Mouse (Mus musculus): ENCODE data around the gene Apol7b. TPM values are rescaled to one million over a fixed set of nuclear protein-coding genes. Genes with fewer than 3 reads are reported as not detected.
"Not testable (repeated sequence)": the region's sequence is repeated elsewhere in the genome, so short reads cannot be mapped to it uniquely, and the experiment has no call there.

The Apol7b gene
- polyA plus RNA-seq (2014; fragmentation: Nextera tagmentation; extraction: Ambion mirVana), result not detected in 2 replicates

GRCm38 (mm10) chr15:77447392-77447791 lies at the start of gene Apol7b:
Gene Apol7b (minus strand): TSS chr15:77447492.
- not testable (repeated sequence) for DNase-seq (ENCODE audit: low spot score); H3K9me3 ChIP-seq (ENCODE audit: control insufficient read depth, low read length); H3K4me2 ChIP-seq (ENCODE audit: low read depth, low read length, severe bottlenecking); H3K4me3 ChIP-seq (ENCODE audit: low read depth, low read length); H3K27ac ChIP-seq (ENCODE audit: low read depth, low read length); H3K27me3 ChIP-seq (ENCODE audit: control insufficient read depth, insufficient read depth, low read length); H3K9ac ChIP-seq (ENCODE audit: low read length); H3K4me1 ChIP-seq (replicated peaks; ENCODE audit: control insufficient read depth, insufficient read depth, low read length); ATAC-seq (replicated peaks; ENCODE audit: low FRiP score); H3K36me3 ChIP-seq (ENCODE audit: control insufficient read depth, insufficient read depth, low read length)
- 84% methylated on average over 2 of the region's 2 CpGs for WGBS

DNA sequence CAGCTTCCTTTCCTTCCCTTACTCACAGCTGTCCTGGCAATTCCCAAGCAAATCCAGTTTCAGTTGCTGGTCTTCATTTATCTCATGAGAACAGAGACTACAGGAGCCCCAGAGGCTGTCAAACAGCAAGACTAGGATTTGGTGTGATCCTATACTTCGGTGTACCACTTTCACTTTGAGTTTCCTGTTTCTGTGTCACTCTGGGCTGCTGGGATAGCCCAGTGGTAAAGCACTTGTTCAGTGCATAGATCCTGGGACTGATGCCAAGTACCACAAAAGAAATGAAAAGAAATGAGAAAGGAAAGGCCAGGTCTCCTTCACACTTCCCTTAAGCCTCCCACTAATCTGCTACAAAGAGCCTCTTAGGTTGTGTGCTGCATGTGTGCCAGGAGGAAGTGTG lies 47.4 kb upstream of the Apol7b start:
- not testable (repeated sequence) for H3K4me3 ChIP-seq (ENCODE audit: low read depth, low read length); H3K36me3 ChIP-seq (ENCODE audit: control insufficient read depth, insufficient read depth, low read length)
- WGBS, result 91% methylated on average over 1 of the region's 1 CpGs

DNA sequence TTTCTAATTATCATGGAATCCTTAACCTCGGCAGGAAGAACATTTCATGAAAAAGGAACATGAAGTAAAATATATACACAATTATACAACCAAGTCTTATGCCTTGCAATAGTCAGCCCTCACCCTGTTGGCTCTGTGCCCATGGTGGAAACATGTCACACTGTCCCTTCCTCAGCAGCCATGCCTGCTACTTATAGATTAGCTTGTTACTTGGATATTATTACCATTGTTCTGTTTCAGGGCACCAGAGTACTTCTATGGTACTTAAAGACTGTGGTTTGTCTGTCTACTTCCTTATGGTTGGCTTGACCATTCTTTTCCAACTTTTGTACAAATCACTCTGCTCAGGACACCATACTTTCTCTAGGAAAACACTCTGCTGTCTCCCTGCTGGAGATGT lies 45.9 kb upstream of the Apol7b start:
- WGBS, result no CpG with 5 or more reads among the region's 1 CpGs
- not testable (repeated sequence) for H3K27me3 ChIP-seq (ENCODE audit: control insufficient read depth, insufficient read depth, low read length); DNase-seq (ENCODE audit: low spot score); H3K4me1 ChIP-seq (replicated peaks; ENCODE audit: control insufficient read depth, insufficient read depth, low read length); H3K9me3 ChIP-seq (ENCODE audit: control insufficient read depth, low read length); H3K4me2 ChIP-seq (ENCODE audit: low read depth, low read length, severe bottlenecking); H3K4me3 ChIP-seq (ENCODE audit: low read depth, low read length); H3K36me3 ChIP-seq (ENCODE audit: control insufficient read depth, insufficient read depth, low read length); H3K27ac ChIP-seq (ENCODE audit: low read depth, low read length); H3K9ac ChIP-seq (ENCODE audit: low read length); ATAC-seq (replicated peaks; ENCODE audit: low FRiP score)

More for the DNA sequence above, 47.4 kb upstream of the Apol7b start:
- not testable (repeated sequence) for ATAC-seq (replicated peaks; ENCODE audit: low FRiP score); H3K27me3 ChIP-seq (ENCODE audit: control insufficient read depth, insufficient read depth, low read length); H3K4me2 ChIP-seq (ENCODE audit: low read depth, low read length, severe bottlenecking); H3K4me1 ChIP-seq (replicated peaks; ENCODE audit: control insufficient read depth, insufficient read depth, low read length); H3K9me3 ChIP-seq (ENCODE audit: control insufficient read depth, low read length); H3K9ac ChIP-seq (ENCODE audit: low read length); H3K27ac ChIP-seq (ENCODE audit: low read depth, low read length); DNase-seq (ENCODE audit: low spot score)

- no peak overlapping the region for H3K4me3 ChIP-seq (ENCODE audit: low read depth, low read length)
Observed at GRCm38 (mm10) chr15:77482140-77482794, 35.0 kb upstream of the Apol7b start.

DNA sequence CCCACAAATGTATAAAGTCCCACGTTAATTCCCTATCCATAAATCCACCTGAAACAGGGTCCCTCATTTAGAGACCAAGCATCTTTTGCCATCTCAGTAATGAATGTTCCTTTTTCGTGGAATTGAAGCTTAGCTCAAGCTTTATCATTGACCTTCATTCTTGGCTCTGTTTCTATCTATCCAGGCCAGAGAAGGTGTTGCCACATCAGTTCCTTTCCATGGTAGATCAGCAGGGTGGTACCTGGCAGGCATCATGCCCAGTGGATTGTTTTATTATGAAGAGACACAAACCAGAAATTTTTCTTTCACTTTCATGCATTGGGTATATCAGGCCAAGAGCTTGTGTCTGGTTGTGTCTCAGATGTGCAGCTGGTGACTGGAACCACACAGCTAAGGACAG lies 29.4 kb upstream of the Apol7b start, which contains the start of gene Apol10a:
Gene Apol10a (plus strand): TSS at position 355 of the 400 bp plus-strand sequence.
- not testable (repeated sequence) for H3K27me3 ChIP-seq (ENCODE audit: control insufficient read depth, insufficient read depth, low read length); H3K9me3 ChIP-seq (ENCODE audit: control insufficient read depth, low read length); DNase-seq (ENCODE audit: low spot score); ATAC-seq (replicated peaks; ENCODE audit: low FRiP score); H3K4me3 ChIP-seq (ENCODE audit: low read depth, low read length); H3K4me1 ChIP-seq (replicated peaks; ENCODE audit: control insufficient read depth, insufficient read depth, low read length); H3K36me3 ChIP-seq (ENCODE audit: control insufficient read depth, insufficient read depth, low read length); H3K4me2 ChIP-seq (ENCODE audit: low read depth, low read length, severe bottlenecking); H3K27ac ChIP-seq (ENCODE audit: low read depth, low read length); H3K9ac ChIP-seq (ENCODE audit: low read length)
- WGBS, result 83% methylated on average over 2 of the region's 2 CpGs

More at GRCm38 (mm10) chr15:77482140-77482794, 35.0 kb upstream of the Apol7b start:
- ATAC-seq (replicated peaks; ENCODE audit: low FRiP score) (no peak), DNase-seq (ENCODE audit: low spot score) (no peak)
- WGBS, result 78% methylated on average over 4 of the region's 4 CpGs
- H3K27me3 ChIP-seq (ENCODE audit: control insufficient read depth, insufficient read depth, low read length), result no peaks in the 10 kb centered on the region
- no peak overlapping the region for H3K9ac ChIP-seq (ENCODE audit: low read length)
- H3K36me3 ChIP-seq (ENCODE audit: control insufficient read depth, insufficient read depth, low read length), result no peaks in the 10 kb centered on the region
- H3K4me1 ChIP-seq (replicated peaks; ENCODE audit: control insufficient read depth, insufficient read depth, low read length), result no peaks in the 10 kb centered on the region
- no peak overlapping the region for H3K4me2 ChIP-seq (ENCODE audit: low read depth, low read length, severe bottlenecking)
- no peak overlapping the region for H3K27ac ChIP-seq (ENCODE audit: low read depth, low read length)
- no peaks in the 10 kb centered on the region for H3K9me3 ChIP-seq (ENCODE audit: control insufficient read depth, low read length)

DNA sequence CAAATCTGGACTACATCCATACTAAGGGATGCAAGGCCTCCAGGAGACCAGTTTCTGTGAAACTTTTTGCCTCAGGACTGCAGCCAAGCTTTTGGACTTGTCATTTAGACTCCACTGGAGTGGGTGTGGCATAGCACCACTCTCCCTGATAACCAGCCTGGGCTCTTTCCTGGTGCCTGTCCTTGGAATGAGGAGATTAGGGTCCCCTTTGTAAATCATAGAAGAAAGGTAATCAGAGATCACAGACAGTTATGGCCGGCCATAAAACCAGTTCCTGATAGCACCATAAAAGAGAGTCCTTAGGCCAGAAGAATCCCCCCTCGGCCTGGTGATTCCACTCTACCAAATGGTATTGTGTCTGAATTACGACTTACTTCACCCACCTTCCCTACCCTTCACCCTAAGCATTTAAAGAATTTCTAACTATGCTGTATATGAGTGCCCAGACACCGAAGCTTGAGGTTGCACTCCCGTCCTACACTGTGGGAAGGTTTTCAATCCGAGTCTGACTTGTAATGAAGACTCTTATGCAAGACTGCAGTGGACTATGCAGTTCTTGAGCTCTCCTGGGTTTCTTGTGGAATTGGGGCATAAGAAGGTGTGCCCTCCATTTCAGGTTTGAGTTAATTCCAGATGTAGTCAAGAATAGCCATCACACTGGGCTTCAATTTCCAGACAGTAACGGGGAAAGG lies 27.6 kb upstream of the Apol7b start:
- ATAC-seq (replicated peaks; ENCODE audit: low FRiP score); H3K4me3 ChIP-seq (ENCODE audit: low read depth, low read length); H3K36me3 ChIP-seq (ENCODE audit: control insufficient read depth, insufficient read depth, low read length); H3K27ac ChIP-seq (ENCODE audit: low read depth, low read length); H3K4me1 ChIP-seq (replicated peaks; ENCODE audit: control insufficient read depth, insufficient read depth, low read length); H3K4me2 ChIP-seq (ENCODE audit: low read depth, low read length, severe bottlenecking); H3K9ac ChIP-seq (ENCODE audit: low read length); H3K9me3 ChIP-seq (ENCODE audit: control insufficient read depth, low read length); DNase-seq (ENCODE audit: low spot score); H3K27me3 ChIP-seq (ENCODE audit: control insufficient read depth, insufficient read depth, low read length): not testable (repeated sequence)
- WGBS, result 85% methylated on average over 7 of the region's 7 CpGs

DNA sequence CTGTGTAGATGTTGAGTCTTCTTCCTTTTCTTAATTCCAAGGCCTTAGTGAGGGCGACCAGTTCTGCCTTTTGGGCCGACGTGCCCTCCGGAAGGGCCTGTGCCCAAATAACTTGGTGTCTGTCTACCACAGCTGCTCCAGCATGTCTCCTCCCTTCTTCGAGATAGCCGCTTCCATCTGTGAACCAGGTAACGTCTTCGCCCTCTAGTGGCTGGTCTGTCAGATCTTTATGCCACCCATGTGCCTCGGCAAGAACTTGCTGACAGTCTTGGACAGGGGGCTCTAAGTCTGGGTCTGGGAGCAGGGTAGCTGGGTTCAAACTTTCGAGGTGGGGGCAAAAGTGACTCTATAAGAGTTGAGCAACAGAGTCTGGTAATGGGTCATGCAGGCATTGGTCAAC lies 2.6 kb upstream of the Apol7b start:
- WGBS, result 52% methylated on average over 10 of the region's 10 CpGs

GRCm38 (mm10) chr15:77445668-77446067 lies 1.6 kb downstream of the Apol7b start:
- not testable (repeated sequence) for H3K4me2 ChIP-seq (ENCODE audit: low read depth, low read length, severe bottlenecking); H3K4me1 ChIP-seq (replicated peaks; ENCODE audit: control insufficient read depth, insufficient read depth, low read length); H3K27me3 ChIP-seq (ENCODE audit: control insufficient read depth, insufficient read depth, low read length); H3K9me3 ChIP-seq (ENCODE audit: control insufficient read depth, low read length); H3K36me3 ChIP-seq (ENCODE audit: control insufficient read depth, insufficient read depth, low read length); DNase-seq (ENCODE audit: low spot score); ATAC-seq (replicated peaks; ENCODE audit: low FRiP score); H3K27ac ChIP-seq (ENCODE audit: low read depth, low read length); H3K9ac ChIP-seq (ENCODE audit: low read length); H3K4me3 ChIP-seq (ENCODE audit: low read depth, low read length)
- 71% methylated on average over 1 of the region's 1 CpGs for WGBS

More for the DNA sequence above, 2.6 kb upstream of the Apol7b start:
- not testable (repeated sequence) for H3K36me3 ChIP-seq (ENCODE audit: control insufficient read depth, insufficient read depth, low read length); H3K9me3 ChIP-seq (ENCODE audit: control insufficient read depth, low read length); H3K27me3 ChIP-seq (ENCODE audit: control insufficient read depth, insufficient read depth, low read length); H3K4me3 ChIP-seq (ENCODE audit: low read depth, low read length); H3K4me2 ChIP-seq (ENCODE audit: low read depth, low read length, severe bottlenecking); H3K27ac ChIP-seq (ENCODE audit: low read depth, low read length); H3K9ac ChIP-seq (ENCODE audit: low read length); H3K4me1 ChIP-seq (replicated peaks; ENCODE audit: control insufficient read depth, insufficient read depth, low read length); DNase-seq (ENCODE audit: low spot score); ATAC-seq (replicated peaks; ENCODE audit: low FRiP score)

Measured in forebrain, embryonic 11.5 days (tissue).